ENCODE assay signal across 8 mouse cellular contexts in genomic region chr2:4881350-4882248, GRCm38 (mm10). TPM values are rescaled to one million over a fixed set of nuclear protein-coding genes. Genes with fewer than 3 reads are reported as not detected.
DNase-seq lines count a peak whose midpoint lies in the region; ATAC-seq and TF ChIP-seq lines count a peak whose summit lies in the region.

TSS of gene Sephs1 (plus strand) at chr2:4881564.

- H3K79me2 ChIP-seq in macrophage (ENCODE audit: inconsistent target) = peaks cover 33% of the 10 kb centered on the region

- 2% methylated on average over 88 of the region's 115 CpGs for WGBS in hindbrain, postnatal 0 days
- 0% methylated on average over 68 of the region's 115 CpGs for WGBS in macrophage (ENCODE audit: missing documents)

- H3K4me3 ChIP-seq in hindbrain, postnatal 0 days (ENCODE audit: low read length) = peak within 1 kb of the TSS; percentile 97
- H3K4me3 ChIP-seq in left cerebral cortex, adult 2 months = peak within 1 kb of the TSS; percentile 87
- H3K4me3 ChIP-seq in macrophage (ENCODE audit: inconsistent target) = peak within 1 kb of the TSS; percentile 60

- peak within 1 kb of the TSS; percentile 75 for H3K4me2 ChIP-seq in hindbrain, postnatal 0 days (ENCODE audit: low read depth, low read length)

- intact Hi-C loops in left cerebral cortex, adult 2 months (cut with DNase I) = loop anchor here (5.0 kb wide), 1 partner anchor 379 kb away; no protein-coding TSS in a partner anchor

- H3K27me3 ChIP-seq in hindbrain, postnatal 0 days (ENCODE audit: insufficient read depth, low read length) = no peaks in the 10 kb centered on the region

- TF ChIP-seq CTCF in hindbrain, postnatal 0 days (IDR thresholded peaks at IDR 0.05; ENCODE audit: low read depth) = no peak
- no peak; the same call in 1 of the 2 replicates for TF ChIP-seq CTCF in left cerebral cortex, adult 2 months (IDR thresholded peaks at IDR 0.05)

- H3K9ac ChIP-seq in hindbrain, postnatal 0 days (replicated peaks; ENCODE audit: low read length) = peak within 1 kb of the TSS; percentile 98

- H3K27ac ChIP-seq in hindbrain, postnatal 0 days = peak within 1 kb of the TSS; percentile 99
- peak within 1 kb of the TSS; percentile 99 for H3K27ac ChIP-seq in left cerebral cortex, adult 2 months
- 0 out of 2 replicates have a peak within 1 kb of the TSS, but pooled peaks have one; percentile 8 for H3K27ac ChIP-seq in macrophage

- peak; percentile 38 for ATAC-seq in activated CD4-positive, CD25-positive, alpha-beta regulatory T cell, adult 4 months
- ATAC-seq in common myeloid progenitor, adult 5-6 weeks (replicated peaks; ENCODE audit: low read depth, poor library complexity, severe bottlenecking) = peak; percentile 65
- ATAC-seq in hindbrain, postnatal 0 days = peak; percentile 81

- no peaks in the 10 kb centered on the region for H3K4me1 ChIP-seq in hindbrain, postnatal 0 days (ENCODE audit: insufficient read depth, low read length)

- H3K36me3 ChIP-seq in hindbrain, postnatal 0 days (ENCODE audit: insufficient read depth, low read length) = peaks cover 9% of the 10 kb centered on the region
- H3K36me3 ChIP-seq in macrophage (ENCODE audit: inconsistent target) = no peaks in the 10 kb centered on the region

- no peaks in the 10 kb centered on the region for H3K9me3 ChIP-seq in hindbrain, postnatal 0 days (ENCODE audit: low read length)

- DNase-seq in gastrocnemius, adult 8-10 months (ENCODE audit: low spot score in 2 of 2) = peak; percentile 69 to 81
- peak; percentile 94 for DNase-seq in hindbrain, postnatal 0 days (ENCODE audit: low spot score)
- DNase-seq in left cerebral cortex, adult 2 months (ENCODE audit: extremely low spot score in 1 of 2, low spot score in 2 of 2) = peak; percentile 82 to 86
- peak; percentile 84 for DNase-seq in retina, postnatal 7 days (ENCODE audit: low read depth, low spot score)
- peak; percentile 64 to 80 for DNase-seq in urinary bladder, adult 18-20 months (ENCODE audit: low spot score in 2 of 2)

RNA-seq across cellular contexts. Expression of gene Sephs1, which starts in this region (rescaled TPM):
- 10 to 100 TPM; 29.3 to 29.8 TPM for polyA plus RNA-seq in activated CD4-positive, CD25-positive, alpha-beta regulatory T cell, adult 4 months (2017; shearing (Covaris generic))
- total RNA-seq in common myeloid progenitor, adult 5-6 weeks (2017) = 36.6 and 48.2 TPM in 2 replicates
- 10 to 100 TPM; 18.2 to 22.6 (median 19.5) TPM for total RNA-seq in gastrocnemius, adult 8-10 months (2022)
- total RNA-seq in hindbrain, postnatal 0 days (2014; rRNA removed) = 70.4 and 75.6 TPM in 2 replicates
- 43.8 and 46.0 TPM in 2 replicates for polyA plus RNA-seq in hindbrain, postnatal 0 days (2015; fragmentation: Nextera tagmentation; extraction: Ambion mirVana)
- total RNA-seq in left cerebral cortex, adult 2 months (2021) = 10 to 100 TPM; 19.0 to 19.9 TPM
- 10 to 100 TPM; 11.8 to 34.6 (median 19.3) TPM for total RNA-seq in macrophage (2018; cell fraction: chromatin; rRNA removed)
- 10 to 100 TPM in 23 of 26 experiments, 1 to 10 TPM in 3; 8.6 to 15.1 (median 11.3) TPM for total RNA-seq in macrophage (2018; cell fraction: cytosol; rRNA removed)
- 10 to 100 TPM in 25 of 26 experiments, 1 to 10 TPM in 1; 9.8 to 29.4 (median 16.0) TPM for total RNA-seq in macrophage (2018; cell fraction: nucleus; rRNA removed)
- 15.6 to 16.6 TPM (median 16.2 TPM) in 3 replicates for polyA plus RNA-seq in macrophage (2018)

Comparison
In these comparisons a context has a peak if more than half of its experiments do, and no peak if none do; other contexts are left out.
1. Peak in every context shown above with its lines: DNase-seq, ATAC-seq, H3K4me3 ChIP-seq and H3K27ac ChIP-seq.
2. H3K27ac ChIP-seq: peak in every context shown above with its lines; median percentile 99 in hindbrain, postnatal 0 days; 99 in left cerebral cortex, adult 2 months; 8 in macrophage.